Mouse (Mus musculus) adrenal gland, postnatal 4 days (tissue): Measurements from ENCODE around the gene Ulk2. TPM values are rescaled to one million over a fixed set of nuclear protein-coding genes. Genes with fewer than 3 reads are reported as not detected.
"Not testable (repeated sequence)": the region's sequence is repeated elsewhere in the genome, so short reads cannot be mapped to it uniquely, and the experiment has no call there.

Experiments used
- DNase-seq, 2 experiments: peaks; one replicate each; pipeline ENCODE4 v3.0.0; 2021 to 2022; ENCODE audit warnings: low spot score in 2 of 2, mixed read lengths in 2 of 2
- long read RNA-seq, 2 experiments: library from polyadenylated mRNA; stranded (forward); transcript quantifications; one replicate each; pipeline ENCODE4 v2.0.0; 2021
- total RNA-seq, 2 experiments: library from RNA; stranded (reverse); gene quantifications; 2 replicates each; pipeline ENCODE4 v1.2.3; 2021

Gene Ulk2
- 10 to 100 TPM; 27.6 TPM for total RNA-seq
- long read RNA-seq, experiment 1, full-length matches to known transcripts, result 6 of 12 reads
- long read RNA-seq, experiment 1, partial matches to known transcripts, result 2 of 12 reads
- long read RNA-seq, experiment 1, other reads (novel, unspliced or antisense), result 4 of 12 reads
- long read RNA-seq, experiment 2, full-length matches to known transcripts, result 2 of 28 reads
- long read RNA-seq, experiment 2, partial matches to known transcripts, result 13 of 28 reads
- long read RNA-seq, experiment 2, other reads (novel, unspliced or antisense), result 13 of 28 reads

DNA sequence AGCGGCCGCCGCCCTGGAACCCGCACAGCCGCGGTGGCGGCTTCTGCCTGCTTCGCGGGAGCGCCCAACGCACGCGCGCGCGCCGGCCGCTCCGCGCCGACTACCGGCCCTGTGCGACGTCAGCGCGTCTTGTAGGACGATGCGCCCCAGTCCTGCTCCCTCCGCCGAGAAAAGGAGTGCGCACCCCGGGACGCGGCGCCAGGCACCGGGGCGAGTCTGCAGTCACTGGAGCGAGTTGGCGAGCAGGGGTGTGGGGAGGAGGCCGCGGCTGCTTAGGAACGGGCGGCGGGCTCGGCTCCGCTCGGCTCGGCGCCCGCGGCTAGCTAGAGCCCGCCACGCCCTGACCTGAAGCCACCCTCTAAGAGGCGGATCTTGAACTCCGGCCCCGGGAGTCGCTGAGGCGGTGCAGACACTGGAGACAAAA lies at the start of gene Ulk2:
Gene Ulk2 (minus strand): TSS at position 86 of the 424 bp plus-strand sequence.
- peak; percentile 72 to 83 for DNase-seq

DNA sequence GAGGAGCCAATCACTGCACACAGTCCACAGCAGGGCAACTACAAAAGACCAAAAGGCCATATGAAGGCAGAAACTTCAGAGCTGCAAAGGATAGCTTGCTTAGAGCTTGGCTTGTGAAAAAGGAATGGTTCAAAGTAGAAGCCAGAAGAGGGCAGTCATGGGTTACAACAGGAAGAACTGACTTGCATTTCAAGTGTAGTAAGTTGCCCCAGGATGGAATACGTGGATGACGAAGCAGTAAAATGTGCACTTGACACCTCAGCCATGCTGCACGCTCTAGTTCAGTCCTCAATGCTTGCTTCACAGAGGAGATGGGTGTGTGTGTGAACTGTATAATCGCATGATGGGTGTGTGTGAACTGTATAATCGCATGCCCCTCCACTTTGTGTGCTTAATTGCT lies 27.3 kb upstream of the Ulk2 start:
- no peak for DNase-seq

DNA sequence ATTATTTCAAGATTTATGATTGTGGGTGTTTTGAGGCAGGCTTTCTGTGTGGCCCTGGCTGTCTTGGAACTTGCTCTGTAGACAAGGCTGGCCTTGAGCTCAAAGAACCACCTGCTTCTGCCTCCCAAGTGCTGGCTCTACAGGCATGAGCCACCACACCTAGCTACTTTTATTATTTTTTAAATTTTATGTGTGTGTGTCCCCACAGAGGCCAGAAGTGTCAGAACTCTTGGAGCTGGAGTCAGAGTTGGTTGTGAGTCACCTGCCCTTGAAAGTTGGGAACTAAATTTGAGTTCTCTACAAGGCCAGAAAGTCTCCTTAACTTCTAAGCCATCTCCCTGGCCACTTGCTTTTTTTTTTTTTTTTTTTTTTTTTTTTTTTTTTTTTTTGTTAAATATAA lies 25.0 kb upstream of the Ulk2 start:
- DNase-seq, result no peak

DNA sequence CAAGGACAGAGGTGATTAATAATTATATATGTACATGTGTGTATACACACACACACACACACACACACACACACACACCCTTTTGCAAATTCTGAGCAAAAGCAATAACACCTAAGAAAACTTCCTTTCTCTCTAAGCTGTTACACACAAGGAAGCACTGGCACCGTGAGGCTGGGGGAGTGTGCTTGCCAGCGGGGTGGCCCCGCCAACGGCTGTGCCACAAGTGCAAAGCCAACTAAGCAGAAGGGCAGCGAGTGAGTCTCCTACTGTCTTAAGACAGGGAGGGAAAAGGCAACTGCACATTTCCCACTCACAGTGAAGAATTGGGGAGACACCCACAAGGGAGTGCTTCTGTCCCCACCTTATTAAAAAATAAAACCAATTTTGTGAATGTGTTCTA lies 17.0 kb upstream of the Ulk2 start:
- no peak for DNase-seq

DNA sequence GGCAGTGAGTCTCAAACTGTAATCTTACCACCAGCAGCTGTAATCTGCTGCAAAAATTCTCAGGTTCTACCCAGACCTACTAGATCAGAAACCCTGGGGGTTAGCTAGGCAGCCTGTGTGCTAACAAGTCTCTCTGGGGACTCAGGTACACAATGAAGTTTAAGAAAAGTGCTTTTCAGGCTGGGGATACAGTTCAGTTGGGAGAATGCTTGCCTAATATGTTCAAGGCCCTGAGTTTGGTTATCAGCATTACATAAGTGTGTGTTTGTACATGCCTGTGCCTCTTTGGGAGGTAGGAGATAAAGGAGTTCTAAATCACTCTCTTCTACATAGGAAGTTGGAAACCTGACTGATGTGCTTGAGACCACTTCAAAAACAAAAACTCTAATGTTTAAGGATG lies 12.0 kb upstream of the Ulk2 start:
- no peak for DNase-seq

DNA sequence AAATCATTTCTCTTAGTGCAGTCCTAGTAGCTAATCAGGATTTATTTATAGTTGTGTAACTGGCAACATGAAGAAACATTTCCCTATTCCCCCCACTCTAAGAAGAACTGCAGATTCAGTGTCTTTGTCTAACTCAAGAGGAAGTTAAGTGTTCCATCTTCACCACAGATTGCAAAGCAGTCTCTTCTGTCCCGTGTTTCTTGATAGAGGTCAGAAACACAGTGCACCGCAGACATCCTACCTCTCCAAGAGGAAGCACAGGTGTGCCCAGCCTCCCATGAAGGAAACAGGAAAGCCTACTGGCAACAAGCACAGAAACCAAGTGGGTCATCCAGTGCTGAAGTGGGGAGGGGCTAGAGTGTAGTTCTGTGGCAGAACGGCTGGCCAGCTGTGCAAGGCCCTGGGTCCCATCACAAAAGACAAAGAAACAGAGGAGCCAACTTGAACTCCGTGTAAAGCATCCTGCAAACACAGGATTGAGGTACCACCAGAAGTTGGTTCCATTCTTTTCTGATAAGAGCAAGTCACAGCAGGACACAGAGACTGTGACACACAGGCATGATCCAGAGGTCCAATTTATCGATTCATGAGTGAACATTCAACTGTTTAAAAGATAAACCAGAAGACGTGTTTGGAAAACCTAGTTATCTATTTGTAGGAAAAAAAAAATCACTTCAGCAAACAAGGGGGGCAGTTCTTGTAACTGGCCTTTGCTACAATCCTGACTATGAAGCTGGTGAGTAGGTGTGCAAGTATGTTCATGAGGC lies 7.1 kb upstream of the Ulk2 start:
- DNase-seq, result no peak

DNA sequence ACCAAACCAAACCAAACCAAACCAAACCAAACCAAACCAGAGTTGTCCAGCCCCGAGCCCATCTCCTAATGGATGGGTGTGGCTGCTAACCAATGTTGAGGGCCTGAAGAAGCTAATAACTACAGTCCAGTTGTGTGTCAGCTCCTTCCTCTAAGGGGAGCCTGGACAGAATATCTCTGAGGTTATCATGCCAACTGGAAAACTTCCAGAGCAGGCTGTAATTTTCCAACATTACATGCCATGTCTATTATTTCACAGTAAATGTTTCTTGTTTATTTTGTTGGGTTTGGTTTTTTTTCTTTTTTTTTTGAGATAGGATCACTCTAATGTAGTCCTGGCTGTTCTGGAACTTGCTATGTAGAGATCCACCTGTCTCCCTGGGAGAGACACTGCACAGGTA lies 4.4 kb upstream of the Ulk2 start:
- DNase-seq, result no peak

DNA sequence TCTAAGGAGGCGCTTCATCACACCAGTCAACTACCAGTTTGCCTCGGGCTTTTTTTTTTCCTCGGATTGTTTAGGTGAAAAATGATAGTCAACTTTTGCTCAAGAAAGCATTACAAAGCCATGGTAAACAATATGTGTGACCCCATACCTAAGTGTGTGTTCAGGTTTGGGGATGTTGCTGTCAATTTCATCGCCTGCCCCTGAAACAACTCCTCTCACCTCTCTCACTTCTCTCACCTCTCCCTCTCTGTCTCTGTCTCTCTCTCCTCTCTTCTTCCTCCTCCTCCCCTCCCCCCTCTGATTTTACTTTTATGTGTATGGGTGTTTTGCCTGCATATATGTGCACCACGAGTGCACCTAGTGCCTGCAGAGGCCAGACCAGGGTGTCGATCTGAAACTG lies 666 bp upstream of the Ulk2 start:
- no peak for DNase-seq

DNA sequence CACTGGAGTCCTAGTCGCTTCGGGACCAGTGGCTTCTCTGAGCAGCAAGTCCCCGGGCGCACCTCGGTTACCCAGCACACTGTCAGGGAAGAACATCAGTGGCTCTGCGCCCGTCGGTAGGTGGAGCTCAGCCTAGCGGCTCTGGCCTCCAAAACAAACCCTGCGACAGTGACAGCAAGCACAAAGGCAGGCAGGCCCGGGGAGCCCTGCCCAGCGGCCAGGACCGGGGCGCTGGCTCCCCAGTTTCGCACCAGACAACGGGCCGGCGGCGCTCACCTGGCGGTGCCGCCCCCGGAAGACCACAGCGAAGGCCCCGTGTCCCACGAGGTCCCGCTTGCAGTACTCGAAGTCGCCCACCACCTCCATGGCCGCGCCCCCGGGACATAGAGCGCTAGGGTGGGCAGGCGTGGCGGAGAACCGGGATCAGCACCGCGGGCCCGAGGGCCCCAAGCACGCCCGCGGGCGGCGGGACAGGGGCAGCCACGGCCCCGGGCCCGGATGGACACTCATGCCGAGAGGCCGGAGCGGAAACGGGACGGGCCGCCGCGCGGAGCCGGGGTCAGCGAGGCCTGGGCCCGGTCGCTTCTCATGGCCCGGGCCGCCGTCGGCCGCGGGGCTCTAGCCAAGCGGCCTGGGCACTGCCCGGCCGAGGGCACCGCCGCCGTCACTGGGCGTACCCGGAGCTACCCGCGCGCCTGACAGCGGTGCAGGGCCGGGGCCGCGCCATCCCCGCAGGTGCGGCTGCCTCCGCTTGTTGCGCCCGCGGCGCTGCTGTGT lies 474 bp downstream of the Ulk2 start:
- DNase-seq, result peak; percentile 49 to 71

DNA sequence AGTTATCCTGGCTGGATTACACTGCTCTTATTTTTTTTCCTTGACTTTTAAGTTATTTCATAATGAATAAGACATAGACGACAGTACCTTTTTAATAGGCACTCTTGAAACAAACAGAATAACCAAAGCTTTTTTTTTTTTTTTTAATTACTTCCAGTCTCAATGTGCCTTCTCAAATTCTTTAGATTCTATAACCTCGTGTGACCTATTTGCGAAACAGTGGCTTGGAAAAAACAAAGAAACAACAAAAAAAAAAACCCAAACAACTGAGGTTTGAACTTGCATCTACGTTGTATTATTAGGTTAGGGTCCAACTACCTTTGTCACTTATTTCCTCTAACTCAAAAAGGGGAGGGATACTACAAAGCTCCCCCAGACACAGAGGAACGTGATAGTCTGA lies 1.2 kb downstream of the Ulk2 start:
- no peak for DNase-seq

DNA sequence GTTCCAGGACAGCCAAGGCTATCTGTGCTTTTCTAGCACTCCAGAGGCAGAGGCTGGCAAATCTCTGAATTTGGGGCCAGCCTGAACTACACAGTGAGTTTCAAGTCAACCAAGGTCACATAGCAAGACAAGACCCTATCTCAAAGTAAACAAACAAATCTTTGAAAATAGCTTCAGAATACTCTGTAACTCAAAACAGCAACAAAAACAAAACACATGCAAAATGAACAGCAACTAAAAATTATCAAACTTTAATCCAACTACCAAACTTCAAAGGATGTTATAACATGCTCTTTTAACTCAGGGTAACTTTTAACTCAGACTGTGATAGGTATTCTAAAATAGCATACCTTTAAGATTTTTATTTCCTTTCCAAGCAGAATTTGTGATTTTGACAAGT lies 2.0 kb downstream of the Ulk2 start:
- DNase-seq, result no peak

DNA sequence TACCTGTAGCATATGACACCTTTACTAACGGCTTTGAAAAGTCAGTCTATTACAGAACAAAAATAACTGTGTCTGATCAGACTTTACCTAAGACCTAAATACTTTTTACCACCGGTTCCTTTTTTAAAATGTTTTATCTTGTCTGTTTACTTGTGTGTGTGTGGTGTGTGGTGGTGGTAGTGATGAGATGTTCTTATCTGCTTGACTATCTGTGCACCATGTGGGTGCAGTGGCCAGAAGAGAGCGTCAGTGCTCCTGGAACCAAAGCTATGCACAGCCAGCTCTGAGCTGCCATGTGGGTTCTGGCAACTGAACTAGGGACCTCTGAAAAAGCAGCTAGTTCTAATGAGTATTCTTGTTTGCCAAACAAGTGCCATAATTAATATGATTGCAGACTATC lies 3.7 kb downstream of the Ulk2 start:
- DNase-seq, result no peak

DNA sequence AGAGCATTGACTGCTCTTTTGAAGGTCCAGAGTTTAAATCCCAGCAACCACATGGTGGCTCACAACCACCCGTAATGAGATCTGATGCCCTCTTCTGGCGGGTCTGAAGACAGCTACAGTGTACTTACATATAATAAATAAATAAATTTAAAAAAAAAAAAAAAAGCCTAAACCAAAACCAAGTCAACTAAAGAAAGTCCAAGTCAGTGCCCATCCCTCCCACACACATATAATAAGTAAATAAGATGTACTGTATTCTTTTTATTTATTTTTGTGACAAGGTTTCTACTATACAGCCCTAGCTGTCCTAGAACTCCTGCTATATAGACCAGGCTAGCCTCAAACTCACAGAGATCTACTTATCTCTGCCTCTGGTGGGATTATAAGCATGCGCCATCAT lies 14.2 kb downstream of the Ulk2 start:
- not testable (repeated sequence) for DNase-seq

DNA sequence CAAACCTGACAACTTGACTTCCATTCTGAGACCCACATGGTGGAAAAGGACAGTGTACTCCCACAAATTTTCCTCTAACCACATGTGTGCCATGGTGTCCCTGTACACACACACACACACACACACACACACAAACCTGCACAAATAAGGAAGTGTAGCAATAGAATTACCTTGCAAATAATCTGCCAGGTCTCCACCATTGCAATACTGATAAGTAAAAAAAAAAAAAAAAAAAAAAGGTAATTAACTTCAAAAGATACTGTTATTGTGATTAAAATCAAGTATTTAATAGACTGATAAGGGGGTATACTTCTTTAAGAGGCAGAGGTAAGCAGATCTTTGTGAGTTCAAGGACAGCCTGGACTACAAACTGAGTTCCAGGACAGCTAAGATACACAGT lies 14.9 kb downstream of the Ulk2 start:
- no peak for DNase-seq

DNA sequence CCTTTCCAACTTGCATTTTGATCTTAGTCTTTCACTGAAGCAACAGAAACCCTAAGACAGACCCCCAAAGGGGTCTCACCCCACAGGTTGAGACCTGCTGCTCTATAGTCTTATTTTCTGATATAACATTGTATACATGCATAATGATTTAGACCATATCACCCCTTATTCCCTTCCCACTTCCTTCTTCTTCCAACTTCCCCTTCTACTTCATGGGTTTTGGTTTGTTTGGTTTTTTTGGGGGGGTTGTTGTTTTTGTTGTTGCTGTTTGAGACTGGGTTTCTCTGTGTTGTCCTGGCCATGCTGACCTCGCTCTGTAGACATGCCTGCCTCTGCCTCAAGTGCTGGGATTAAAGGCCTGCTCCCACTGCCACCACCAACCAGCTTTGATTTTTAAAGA lies 15.7 kb downstream of the Ulk2 start:
- DNase-seq, result no peak

DNA sequence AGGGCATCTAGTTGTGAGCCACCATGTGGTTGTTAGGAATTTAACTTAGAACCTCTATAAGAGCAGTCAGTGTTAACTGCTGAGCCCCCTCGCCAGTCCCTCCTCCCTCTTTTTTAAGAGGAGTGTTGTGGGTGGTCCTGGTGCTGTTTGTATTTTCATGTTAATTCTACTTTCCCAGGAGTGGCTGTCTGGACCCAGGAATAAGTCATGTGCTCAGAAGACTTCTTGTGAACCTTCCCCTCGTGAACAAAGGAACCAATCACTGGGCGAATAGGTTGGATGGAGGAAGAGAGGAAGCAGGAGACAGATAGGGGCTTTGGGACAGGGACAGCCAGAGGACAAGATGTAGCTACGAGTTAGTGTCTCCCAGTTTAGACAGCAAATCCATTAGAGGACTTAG lies 45.1 kb downstream of the Ulk2 start:
- no peak for DNase-seq

DNA sequence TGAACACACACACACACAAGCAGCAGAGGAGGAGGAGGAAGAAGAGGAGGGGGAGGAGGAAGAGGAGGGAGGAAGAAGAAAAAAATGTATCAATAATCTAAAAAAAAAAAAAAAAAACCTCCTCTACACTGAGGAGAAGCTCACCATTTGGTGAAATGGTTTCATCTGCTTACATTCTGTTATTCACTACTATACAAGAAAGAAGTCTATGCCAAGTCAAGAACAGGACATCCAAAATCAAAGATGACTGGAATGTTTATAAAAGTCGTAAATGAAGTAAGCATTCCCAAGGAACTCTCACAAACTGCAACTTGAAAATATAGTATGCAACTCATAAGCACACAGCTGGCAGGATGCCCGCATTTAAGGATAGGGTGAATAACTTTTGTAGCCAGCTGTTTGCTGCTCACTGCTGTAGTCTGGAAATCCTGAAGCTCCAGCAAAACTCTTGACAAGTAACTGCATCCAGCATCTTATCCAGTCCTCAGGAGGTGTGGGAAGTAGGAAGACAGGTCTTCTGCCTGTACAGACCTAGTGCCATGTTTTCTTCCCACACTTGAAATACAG lies 46.2 kb downstream of the Ulk2 start:
- no peak for DNase-seq

DNA sequence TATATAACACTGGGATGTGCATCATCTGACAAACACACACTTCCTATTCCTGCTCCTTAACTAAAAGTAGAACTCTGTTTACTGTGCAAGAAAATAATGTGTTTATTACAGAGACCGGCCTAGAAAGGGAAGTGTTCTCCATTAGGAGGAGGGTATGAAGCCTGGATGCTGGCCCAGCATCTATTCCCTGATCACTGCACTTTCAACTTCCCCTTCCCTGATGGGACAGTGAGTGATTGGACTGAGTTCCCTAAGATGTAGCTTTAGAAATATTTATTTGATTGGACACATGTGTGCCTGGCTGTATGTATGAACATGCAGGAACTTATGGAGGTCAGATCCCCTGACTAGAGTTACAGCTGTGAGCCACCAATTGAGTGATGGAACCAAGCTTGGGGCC lies 61.4 kb downstream of the Ulk2 start:
- DNase-seq, result no peak

DNA sequence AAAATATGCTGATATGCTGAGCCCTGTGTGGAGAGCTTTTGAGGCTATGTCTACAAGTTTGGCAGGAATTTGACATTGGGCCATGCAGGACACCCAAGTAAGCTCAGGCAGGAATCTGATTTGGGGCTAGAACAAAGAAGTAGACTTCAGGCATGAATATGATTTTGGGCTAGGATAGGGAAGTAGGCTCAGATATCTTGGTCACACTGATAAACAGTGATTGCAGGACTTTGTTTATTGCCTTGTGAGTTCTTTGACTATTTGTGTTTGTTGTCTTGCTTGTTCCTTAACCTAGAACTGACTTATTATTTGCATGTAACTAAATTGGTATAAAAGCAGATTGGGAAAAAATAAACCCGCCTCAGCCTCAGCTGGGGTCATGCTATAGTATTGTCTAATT lies 66.3 kb downstream of the Ulk2 start:
- no peak for DNase-seq

DNA sequence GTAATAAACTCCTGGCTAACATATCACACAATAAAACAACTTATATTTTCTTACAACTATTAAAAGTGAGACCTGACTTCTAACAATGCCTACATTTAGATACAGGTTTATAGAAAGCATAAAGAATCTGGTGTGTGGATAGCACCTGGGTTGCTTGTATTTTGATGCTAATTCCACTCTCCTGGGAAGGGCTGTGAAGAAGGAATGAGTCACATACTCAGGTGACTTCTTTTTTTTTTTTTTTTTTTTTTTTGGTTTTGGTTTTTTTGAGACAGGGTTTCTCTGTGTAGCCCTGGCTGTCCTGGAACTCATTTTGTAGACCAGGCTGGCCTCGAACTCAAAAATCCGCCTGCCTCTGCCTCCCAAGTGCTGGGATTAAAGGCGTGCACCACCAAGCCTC lies 72.3 kb downstream of the Ulk2 start:
- not testable (repeated sequence) for DNase-seq

DNA sequence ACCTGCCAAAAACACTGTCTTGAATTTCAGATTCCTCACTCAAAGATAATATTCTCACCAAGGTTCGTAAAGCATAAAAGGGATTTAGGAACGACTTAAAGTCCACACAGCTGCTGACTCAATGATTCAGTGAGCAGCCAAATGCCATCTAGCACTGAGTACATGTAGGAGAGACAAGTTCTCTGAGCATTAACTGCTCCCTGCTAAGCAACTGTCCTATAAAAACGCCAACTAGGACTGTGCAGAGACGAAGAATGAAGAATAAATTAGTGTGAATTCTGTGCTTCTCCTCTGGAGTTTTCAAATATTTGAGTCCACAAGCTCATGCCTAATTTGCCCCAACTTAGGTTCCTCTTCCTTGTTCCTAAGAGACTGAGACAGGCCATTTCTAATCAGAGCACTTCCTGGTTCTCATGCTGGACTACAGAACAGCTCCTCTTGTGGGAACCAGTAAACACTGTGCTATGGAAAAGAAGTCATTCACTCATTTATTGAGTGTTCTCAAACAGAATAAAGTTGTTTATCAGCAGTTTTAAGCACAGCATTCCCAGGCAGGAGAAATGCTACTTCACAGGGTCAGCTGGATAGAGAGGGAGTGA lies 80.2 kb downstream of the Ulk2 start:
- no peak for DNase-seq
